Mouse (Mus musculus): Measurements from ENCODE around the gene Gphn.

DNA sequence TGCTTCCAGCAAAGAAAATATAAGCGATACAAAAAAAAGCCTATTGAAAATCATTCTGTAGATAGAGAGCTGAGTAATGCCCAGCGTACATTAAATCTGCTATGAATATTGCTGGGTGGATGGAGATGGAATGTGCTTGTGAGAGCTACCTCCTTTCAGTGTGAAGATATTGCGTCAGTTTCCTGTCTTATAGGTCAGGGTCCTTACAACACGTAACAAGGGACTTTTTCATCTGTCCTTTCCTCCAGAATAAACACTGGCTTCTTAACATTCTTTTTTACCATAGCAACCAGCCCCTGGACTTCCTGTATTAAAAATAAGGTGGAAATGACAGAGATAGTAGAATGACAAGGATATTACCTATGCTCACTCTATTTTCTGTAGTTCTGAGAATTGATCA is 456.1 kb downstream of the Gphn start:
- TF ChIP-seq POLR2A (IDR thresholded peaks at IDR 0.05; ENCODE audit: control insufficient read depth, low read depth, low read length) (no peak), CTCF (IDR thresholded peaks at IDR 0.05; ENCODE audit: control insufficient read depth, insufficient read depth, insufficient replicate concordance, low read depth, low read length) (no peak)
